Mouse (Mus musculus) heart, postnatal 0 days (tissue): Measurements from ENCODE around the gene Grip2.
A peak's percentile ranks its signal among the peaks of the same experiment; 100 is the strongest.

Source experiments
- CTCF ChIP-seq: IDR thresholded peaks from 2 replicates; pipeline ENCODE4 v1.5.1; 2016; ENCODE audit warnings: antibody characterized with exemption, control low read depth, low read depth
- EP300 ChIP-seq: IDR thresholded peaks from 2 replicates; pipeline ENCODE4 v1.6.1; 2016; ENCODE audit warnings: antibody characterized with exemption, low read depth

GRCm38 (mm10) chr6:91721215-91721701 lies 105.8 kb downstream of the Grip2 start:
- TF ChIP-seq CTCF (no peak), EP300 (peak; percentile 97)
